Mouse (Mus musculus) stomach, embryonic 14.5 days (tissue): ENCODE measurements around the gene Gm20605. TPM values are rescaled to one million over a fixed set of nuclear protein-coding genes. Genes with fewer than 3 reads are reported as not detected.

Source experiments
- ATAC-seq: fragments of 200-750 bp; cut with Nextera tagmentation; 2 replicates; pipeline ENCODE4 v1.8.0; 2017; ENCODE audit warnings: low read depth, moderate TSS enrichment; ENCODE audit not compliant: insufficient number of reproducible peaks, insufficient read depth, low FRiP score
- H3K27ac ChIP-seq: fragments of 300-500 bp; sonication (generic); 2 replicates; pipeline ENCODE4 v1.5.1; 2014; ENCODE audit warnings: mild to moderate bottlenecking, low read length, moderate library complexity, mixed read lengths
- H3K27me3 ChIP-seq: fragments of 300-500 bp; sonication (generic); 2 replicates; pipeline ENCODE4 v1.6.1; 2014; ENCODE audit warnings: low read length, control low read depth, mixed read lengths; ENCODE audit not compliant: control insufficient read depth, insufficient read depth
- H3K36me3 ChIP-seq: fragments of 300-500 bp; sonication (generic); 2 replicates; pipeline ENCODE4 v1.6.1; 2014; ENCODE audit warnings: mild to moderate bottlenecking, control low read depth, low read length, moderate library complexity, mixed read lengths; ENCODE audit not compliant: control insufficient read depth, insufficient read depth
- H3K4me1 ChIP-seq: fragments of 300-500 bp; sonication (generic); 2 replicates; pipeline ENCODE4 v1.6.1; 2014; ENCODE audit warnings: low read length, control low read depth, mixed read lengths; ENCODE audit not compliant: control insufficient read depth, insufficient read depth
- H3K4me2 ChIP-seq: fragments of 300-500 bp; sonication (generic); replicated peaks from 2 replicates; pipeline ENCODE4 v1.6.1; 2014; ENCODE audit warnings: low read depth, low read length, control low read depth
- H3K4me3 ChIP-seq: fragments of 300-500 bp; sonication (generic); 2 replicates; pipeline ENCODE4 v1.5.1; 2014; ENCODE audit warnings: low read depth, low read length, control low read depth
- H3K9ac ChIP-seq: fragments of 300-500 bp; sonication (generic); replicated peaks from 2 replicates; pipeline ENCODE4 v1.6.1; 2014; ENCODE audit warnings: low read depth, mild to moderate bottlenecking, control low read depth, low read length, moderate library complexity, mixed read lengths
- H3K9me3 ChIP-seq: fragments of 300-500 bp; sonication (generic); 2 replicates; pipeline ENCODE4 v1.6.1; 2016; ENCODE audit warnings: low read depth, low read length, control low read depth; ENCODE audit not compliant: control insufficient read depth
- WGBS: fragments of 180-500 bp; shearing (Covaris S2); extraction: QIAGEN DNeasy Blood & Tissue Kit; methylation state at CpG from one replicate; pipeline ENCODE4 v1.1.7; 2014; 5-methylcytosine and 5-hydroxymethylcytosine counted together
- polyA plus RNA-seq: library from polyadenylated mRNA; unstranded; fragments of >200 nt; fragmentation: Nextera tagmentation; extraction: Ambion mirVana; gene quantifications from 2 replicates; pipeline ENCODE4 v1.2.1, GENCODE M21; 2014

The Gm20605 gene
- polyA plus RNA-seq, 1 experiment from 2014 or later, result 10.7 TPM

- peaks cover 28% of the 10 kb centered on the region for H3K4me1 ChIP-seq
- WGBS, result 80% methylated on average over 7 of the region's 7 CpGs
- H3K27ac ChIP-seq, result no peak overlapping the region
- no peaks in the 10 kb centered on the region for H3K36me3 ChIP-seq
- no peaks in the 10 kb centered on the region for H3K27me3 ChIP-seq
- H3K9me3 ChIP-seq, result no peaks in the 10 kb centered on the region
- H3K4me3 ChIP-seq, result no peak overlapping the region
- H3K4me2 ChIP-seq, result no peak overlapping the region
- H3K9ac ChIP-seq, result no peak overlapping the region
- no peak for ATAC-seq
Observed at GRCm38 (mm10) chr5:137615347-137615746, 13.6 kb upstream of the Gm20605 start.

GRCm38 (mm10) chr5:137623937-137624530 is 4.9 kb upstream of the Gm20605 start:
- ATAC-seq, result no peak
- 84% methylated on average over 11 of the region's 11 CpGs for WGBS
- Histone ChIP-seq H3K4me3 (no peak overlapping the region), H3K27me3 (no peaks in the 10 kb centered on the region), H3K9ac (no peak overlapping the region), H3K4me1 (no peaks in the 10 kb centered on the region), H3K9me3 (no peaks in the 10 kb centered on the region), H3K27ac (no peak overlapping the region), H3K4me2 (no peak overlapping the region), H3K36me3 (no peaks in the 10 kb centered on the region)

- ATAC-seq, result no peak
- Histone ChIP-seq H3K4me3 (peak overlapping the region; percentile 52), H3K27me3 (no peaks in the 10 kb centered on the region), H3K27ac (peak overlapping the region; percentile 77), H3K9ac (peak overlapping the region; percentile 39), H3K9me3 (no peaks in the 10 kb centered on the region), H3K4me1 (peaks cover 27% of the 10 kb centered on the region), H3K36me3 (peaks cover 5% of the 10 kb centered on the region; the same call in 1 of the 2 replicates), H3K4me2 (peak overlapping the region; percentile 56)
- 3% methylated on average over 9 of the region's 9 CpGs for WGBS
Observed at GRCm38 (mm10) chr5:137627991-137628390, 984 bp upstream of the Gm20605 start.

GRCm38 (mm10) chr5:137629306-137629721 is 339 bp downstream of the Gm20605 start:
- Histone ChIP-seq H3K4me2 (peak overlapping the region; percentile 61), H3K9ac (peak overlapping the region; percentile 82), H3K9me3 (no peaks in the 10 kb centered on the region), H3K36me3 (peaks cover 17% of the 10 kb centered on the region), H3K27ac (peak overlapping the region; percentile 97), H3K27me3 (no peaks in the 10 kb centered on the region), H3K4me3 (peak overlapping the region; percentile 91), H3K4me1 (peaks cover 27% of the 10 kb centered on the region)
- WGBS, result under 1% methylated on average over 23 of the region's 23 CpGs
- peak; percentile 29 for ATAC-seq

- H3K27me3 ChIP-seq, result no peaks in the 10 kb centered on the region
- H3K4me2 ChIP-seq, result peak overlapping the region; percentile 61
- no peaks in the 10 kb centered on the region for H3K9me3 ChIP-seq
- WGBS, result 17% methylated on average over 6 of the region's 6 CpGs
- H3K4me3 ChIP-seq, result peak overlapping the region; percentile 91
- H3K9ac ChIP-seq, result peak overlapping the region; percentile 82; the same call in 1 of the 2 replicates
- H3K36me3 ChIP-seq, result peaks cover 18% of the 10 kb centered on the region
- ATAC-seq, result no peak; the same call in 1 of the 2 replicates
- peak overlapping the region; percentile 97 for H3K27ac ChIP-seq
- peaks cover 27% of the 10 kb centered on the region for H3K4me1 ChIP-seq
Observed at GRCm38 (mm10) chr5:137629906-137630545, 1.1 kb downstream of the Gm20605 start.

- Histone ChIP-seq H3K27ac (peak overlapping the region; percentile 97), H3K4me1 (peaks cover 27% of the 10 kb centered on the region), H3K27me3 (no peaks in the 10 kb centered on the region), H3K9ac (peak overlapping the region; percentile 14; the same call in 1 of the 2 replicates), H3K36me3 (peaks cover 23% of the 10 kb centered on the region), H3K9me3 (no peaks in the 10 kb centered on the region), H3K4me2 (peak overlapping the region; percentile 61), H3K4me3 (peak overlapping the region; percentile 91; the same call in 1 of the 2 replicates)
- ATAC-seq, result no peak
- 17% methylated on average over 3 of the region's 3 CpGs for WGBS
Observed at GRCm38 (mm10) chr5:137630602-137631001, 1.6 kb downstream of the Gm20605 start.

- Histone ChIP-seq H3K9me3 (no peaks in the 10 kb centered on the region), H3K4me3 (peak overlapping the region; percentile 91; the same call in 1 of the 2 replicates), H3K27ac (peak overlapping the region; percentile 97), H3K4me1 (peaks cover 27% of the 10 kb centered on the region), H3K36me3 (peaks cover 29% of the 10 kb centered on the region), H3K9ac (peak overlapping the region; percentile 14; the same call in 1 of the 2 replicates), H3K4me2 (peak overlapping the region; percentile 61), H3K27me3 (no peaks in the 10 kb centered on the region)
- 51% methylated on average over 9 of the region's 9 CpGs for WGBS
- ATAC-seq, result no peak
Observed at GRCm38 (mm10) chr5:137631171-137631570, 2.2 kb downstream of the Gm20605 start.

- Histone ChIP-seq H3K27ac (peak overlapping the region; percentile 97; the same call in 1 of the 2 replicates), H3K4me2 (peak overlapping the region; percentile 61), H3K9ac (no peak overlapping the region), H3K4me1 (peaks cover 27% of the 10 kb centered on the region), H3K36me3 (peaks cover 33% of the 10 kb centered on the region), H3K4me3 (peak overlapping the region; percentile 91; the same call in 1 of the 2 replicates), H3K27me3 (no peaks in the 10 kb centered on the region), H3K9me3 (no peaks in the 10 kb centered on the region)
- WGBS, result 55% methylated on average over 4 of the region's 4 CpGs
- ATAC-seq, result no peak
Observed at GRCm38 (mm10) chr5:137631591-137631990, 2.6 kb downstream of the Gm20605 start.
